Mouse (Mus musculus): ENCODE measurements at regions not wholly inside any gene's neighbourhood (a gene's known extent, or its start where the extent isn't known, plus 50 kb on each side); places are given as distances from the start of the nearest gene placed in this dataset.

GRCm38 (mm10) chr3:51137730-51138312 lies 86.4 kb upstream of the Noct start:
- Histone ChIP-seq H3K4me3 (ENCODE audit: control insufficient read depth, low read depth, low read length) (no peak overlapping the region), H3K36me3 (ENCODE audit: control insufficient read depth, insufficient read depth, low read length) (no peaks in the 10 kb centered on the region), H3K27ac (ENCODE audit: control insufficient read depth, insufficient read depth, low read depth, low read length) (no peak overlapping the region), H3K27me3 (ENCODE audit: control insufficient read depth, insufficient read depth, low read length) (no peaks in the 10 kb centered on the region), H3K4me1 (ENCODE audit: control insufficient read depth, insufficient read depth, low read length) (no peaks in the 10 kb centered on the region; the same call in 1 of the 2 replicates)
- TF ChIP-seq CTCF (IDR thresholded peaks at IDR 0.05; ENCODE audit: control insufficient read depth, insufficient read depth, insufficient replicate concordance, low read depth, low read length) (no peak), POLR2A (IDR thresholded peaks at IDR 0.05; ENCODE audit: control insufficient read depth, low read depth, low read length) (no peak)

- TF ChIP-seq POLR2A (IDR thresholded peaks at IDR 0.05; ENCODE audit: control insufficient read depth, low read depth, low read length) (no peak), CTCF (IDR thresholded peaks at IDR 0.05; ENCODE audit: control insufficient read depth, insufficient read depth, insufficient replicate concordance, low read depth, low read length) (no peak)
- Histone ChIP-seq H3K27me3 (ENCODE audit: control insufficient read depth, insufficient read depth, low read length) (no peaks in the 10 kb centered on the region), H3K4me3 (ENCODE audit: control insufficient read depth, low read depth, low read length) (no peak overlapping the region), H3K36me3 (ENCODE audit: control insufficient read depth, insufficient read depth, low read length) (no peaks in the 10 kb centered on the region), H3K27ac (ENCODE audit: control insufficient read depth, insufficient read depth, low read depth, low read length) (no peak overlapping the region), H3K4me1 (ENCODE audit: control insufficient read depth, insufficient read depth, low read length) (no peaks in the 10 kb centered on the region)
These were observed 78.3 kb upstream of the Noct start for GRCm38 (mm10) chr3:51145985-51146384.

GRCm38 (mm10) chr3:51150012-51150411 lies 74.2 kb upstream of the Noct start:
- H3K4me3 ChIP-seq (ENCODE audit: control insufficient read depth, low read depth, low read length): no peak overlapping the region
- peaks cover 2% of the 10 kb centered on the region; the same call in 1 of the 2 replicates for H3K4me1 ChIP-seq (ENCODE audit: control insufficient read depth, insufficient read depth, low read length)
- H3K27ac ChIP-seq (ENCODE audit: control insufficient read depth, insufficient read depth, low read depth, low read length): no peak overlapping the region
- no peak for TF ChIP-seq POLR2A (IDR thresholded peaks at IDR 0.05; ENCODE audit: control insufficient read depth, low read depth, low read length)
- no peak for TF ChIP-seq CTCF (IDR thresholded peaks at IDR 0.05; ENCODE audit: control insufficient read depth, insufficient read depth, insufficient replicate concordance, low read depth, low read length)
- H3K36me3 ChIP-seq (ENCODE audit: control insufficient read depth, insufficient read depth, low read length): no peaks in the 10 kb centered on the region
- no peaks in the 10 kb centered on the region for H3K27me3 ChIP-seq (ENCODE audit: control insufficient read depth, insufficient read depth, low read length)

- Histone ChIP-seq H3K4me1 (ENCODE audit: control insufficient read depth, insufficient read depth, low read length) (peaks cover 2% of the 10 kb centered on the region), H3K4me3 (ENCODE audit: control insufficient read depth, low read depth, low read length) (no peak overlapping the region), H3K27me3 (ENCODE audit: control insufficient read depth, insufficient read depth, low read length) (no peaks in the 10 kb centered on the region), H3K27ac (ENCODE audit: control insufficient read depth, insufficient read depth, low read depth, low read length) (no peak overlapping the region), H3K36me3 (ENCODE audit: control insufficient read depth, insufficient read depth, low read length) (no peaks in the 10 kb centered on the region)
- TF ChIP-seq POLR2A (IDR thresholded peaks at IDR 0.05; ENCODE audit: control insufficient read depth, low read depth, low read length) (no peak), CTCF (IDR thresholded peaks at IDR 0.05; ENCODE audit: control insufficient read depth, insufficient read depth, insufficient replicate concordance, low read depth, low read length) (no peak)
These were observed 73.1 kb upstream of the Noct start for GRCm38 (mm10) chr3:51151104-51151503.

GRCm38 (mm10) chr3:51155621-51156020 lies 68.6 kb upstream of the Noct start:
- H3K4me3 ChIP-seq (ENCODE audit: control insufficient read depth, low read depth, low read length): no peak overlapping the region
- no peak for TF ChIP-seq CTCF (IDR thresholded peaks at IDR 0.05; ENCODE audit: control insufficient read depth, insufficient read depth, insufficient replicate concordance, low read depth, low read length)
- TF ChIP-seq POLR2A (IDR thresholded peaks at IDR 0.05; ENCODE audit: control insufficient read depth, low read depth, low read length): no peak

GRCm38 (mm10) chr3:51156386-51157290 lies 67.6 kb upstream of the Noct start:
- H3K27me3 ChIP-seq (ENCODE audit: control insufficient read depth, insufficient read depth, low read length): no peaks in the 10 kb centered on the region
- H3K36me3 ChIP-seq (ENCODE audit: control insufficient read depth, insufficient read depth, low read length): no peaks in the 10 kb centered on the region
- H3K4me1 ChIP-seq (ENCODE audit: control insufficient read depth, insufficient read depth, low read length): peaks cover 4% of the 10 kb centered on the region
- H3K4me3 ChIP-seq (ENCODE audit: control insufficient read depth, low read depth, low read length): no peak overlapping the region
- 0 out of 2 replicates have a peak overlapping the region, but pooled peaks have one; percentile 10 for H3K27ac ChIP-seq (ENCODE audit: control insufficient read depth, insufficient read depth, low read depth, low read length)
- TF ChIP-seq POLR2A (IDR thresholded peaks at IDR 0.05; ENCODE audit: control insufficient read depth, low read depth, low read length): no peak
- peak; percentile 75; the same call in 1 of the 2 replicates for TF ChIP-seq CTCF (IDR thresholded peaks at IDR 0.05; ENCODE audit: control insufficient read depth, insufficient read depth, insufficient replicate concordance, low read depth, low read length)

More at GRCm38 (mm10) chr3:51155621-51156020, 68.6 kb upstream of the Noct start:
- Histone ChIP-seq H3K36me3 (ENCODE audit: control insufficient read depth, insufficient read depth, low read length) (no peaks in the 10 kb centered on the region), H3K4me1 (ENCODE audit: control insufficient read depth, insufficient read depth, low read length) (peaks cover 4% of the 10 kb centered on the region), H3K27ac (ENCODE audit: control insufficient read depth, insufficient read depth, low read depth, low read length) (no peak overlapping the region), H3K27me3 (ENCODE audit: control insufficient read depth, insufficient read depth, low read length) (no peaks in the 10 kb centered on the region)

GRCm38 (mm10) chr3:51157291-51157650 lies 67.0 kb upstream of the Noct start:
- no peak overlapping the region for H3K27ac ChIP-seq (ENCODE audit: control insufficient read depth, insufficient read depth, low read depth, low read length)
- H3K4me1 ChIP-seq (ENCODE audit: control insufficient read depth, insufficient read depth, low read length): peaks cover 4% of the 10 kb centered on the region
- no peak overlapping the region for H3K4me3 ChIP-seq (ENCODE audit: control insufficient read depth, low read depth, low read length)
- TF ChIP-seq POLR2A (IDR thresholded peaks at IDR 0.05; ENCODE audit: control insufficient read depth, low read depth, low read length) (no peak), CTCF (IDR thresholded peaks at IDR 0.05; ENCODE audit: control insufficient read depth, insufficient read depth, insufficient replicate concordance, low read depth, low read length) (no peak)
- H3K36me3 ChIP-seq (ENCODE audit: control insufficient read depth, insufficient read depth, low read length): no peaks in the 10 kb centered on the region
- H3K27me3 ChIP-seq (ENCODE audit: control insufficient read depth, insufficient read depth, low read length): no peaks in the 10 kb centered on the region

Data from testis, adult 2 months (tissue).